Mouse (Mus musculus) heart, postnatal 10 days (tissue): ENCODE measurements around the gene Enthd1. TPM values are rescaled to one million over a fixed set of nuclear protein-coding genes. Genes with fewer than 3 reads are reported as not detected.
"Not testable (repeated sequence)": the region's sequence is repeated elsewhere in the genome, so short reads cannot be mapped to it uniquely, and the experiment has no call there.

Source experiments
- DNase-seq, 2 experiments: peaks; one replicate each; pipeline ENCODE4 v3.0.0; 2021
- intact Hi-C: fragments of 180-260 bp; cut with DNase I; formaldehyde crosslinking; loops from one replicate; pipeline ENCODE4 v1.15.1; 2025
- total RNA-seq, 2 experiments: library from RNA; stranded (reverse); gene quantifications; 2 replicates each; pipeline ENCODE4 v1.2.3; 2021

Enthd1 gene
- total RNA-seq, 2 experiments from 2014 or later: not detected

GRCm38 (mm10) chr15:80497733-80498132 lies 67.2 kb downstream of the Enthd1 start:
- intact Hi-C loops, DNase-seq: not testable (repeated sequence)

GRCm38 (mm10) chr15:80491505-80491904 lies 73.5 kb downstream of the Enthd1 start:
- intact Hi-C loops: no loop called here

GRCm38 (mm10) chr15:80490151-80490550 lies 74.8 kb downstream of the Enthd1 start:
- intact Hi-C loops: no loop called here
- no peak for DNase-seq

More at GRCm38 (mm10) chr15:80491505-80491904, 73.5 kb downstream of the Enthd1 start:
- no peak for DNase-seq

- DNase-seq: no peak
- intact Hi-C loops: no loop called here
Observed at GRCm38 (mm10) chr15:80488658-80489057, 76.3 kb downstream of the Enthd1 start.

- intact Hi-C loops: no loop called here
Observed at GRCm38 (mm10) chr15:80485601-80486000, 79.4 kb downstream of the Enthd1 start.

GRCm38 (mm10) chr15:80483041-80483705 lies 81.8 kb downstream of the Enthd1 start:
- DNase-seq: no peak
- intact Hi-C loops: no loop called here

More at GRCm38 (mm10) chr15:80485601-80486000, 79.4 kb downstream of the Enthd1 start:
- no peak for DNase-seq

- no peak for DNase-seq
- intact Hi-C loops: no loop called here
Observed at GRCm38 (mm10) chr15:80482348-80482747, 82.6 kb downstream of the Enthd1 start.

GRCm38 (mm10) chr15:80474429-80475002 lies 90.4 kb downstream of the Enthd1 start:
- no peak for DNase-seq
- intact Hi-C loops: no loop called here

GRCm38 (mm10) chr15:80467876-80468275 lies 97.1 kb downstream of the Enthd1 start:
- no peak for DNase-seq
- intact Hi-C loops: no loop called here

- intact Hi-C loops: no loop called here
- peak; percentile 7 to 26 for DNase-seq
Observed at GRCm38 (mm10) chr15:80462106-80462505, 102.8 kb downstream of the Enthd1 start.

GRCm38 (mm10) chr15:80461446-80461845 lies 103.5 kb downstream of the Enthd1 start:
- intact Hi-C loops: no loop called here
- no peak for DNase-seq

GRCm38 (mm10) chr15:80460011-80460410 lies 104.9 kb downstream of the Enthd1 start:
- DNase-seq: no peak
- intact Hi-C loops: no loop called here

- intact Hi-C loops: no loop called here
- DNase-seq: no peak
Observed at GRCm38 (mm10) chr15:80457984-80458383, 107.0 kb downstream of the Enthd1 start.

- intact Hi-C loops: no loop called here
- no peak for DNase-seq
Observed at GRCm38 (mm10) chr15:80454486-80454885, 110.5 kb downstream of the Enthd1 start.

- intact Hi-C loops: no loop called here
- DNase-seq: no peak
Observed at GRCm38 (mm10) chr15:80452425-80452824, 112.5 kb downstream of the Enthd1 start.

GRCm38 (mm10) chr15:80445956-80446687 lies 118.8 kb downstream of the Enthd1 start:
- intact Hi-C loops: no loop called here
- no peak for DNase-seq

GRCm38 (mm10) chr15:80440195-80440594 lies 124.8 kb downstream of the Enthd1 start:
- no peak for DNase-seq
- intact Hi-C loops: no loop called here

GRCm38 (mm10) chr15:80438423-80438822 lies 126.5 kb downstream of the Enthd1 start:
- intact Hi-C loops: no loop called here

GRCm38 (mm10) chr15:80437996-80438395 lies 127.0 kb downstream of the Enthd1 start:
- no peak for DNase-seq

More at GRCm38 (mm10) chr15:80438423-80438822, 126.5 kb downstream of the Enthd1 start:
- DNase-seq: no peak

GRCm38 (mm10) chr15:80436961-80437360 lies 128.0 kb downstream of the Enthd1 start:
- no peak for DNase-seq
- intact Hi-C loops: no loop called here

More at GRCm38 (mm10) chr15:80437996-80438395, 127.0 kb downstream of the Enthd1 start:
- intact Hi-C loops: no loop called here

GRCm38 (mm10) chr15:80430324-80430723 lies 134.6 kb downstream of the Enthd1 start:
- intact Hi-C loops: no loop called here
- DNase-seq: no peak

GRCm38 (mm10) chr15:80418146-80418545 lies 146.8 kb downstream of the Enthd1 start:
- intact Hi-C loops: no loop called here

More at GRCm38 (mm10) chr15:80418146-80418545, 146.8 kb downstream of the Enthd1 start:
- DNase-seq: no peak
